Mouse (Mus musculus): Measurements from ENCODE around the gene AC109138.7.
A peak's percentile ranks its signal among the peaks of the same experiment; 100 is the strongest.

Gene AC109138.7

GRCm38 (mm10) chr19:4217140-4217539, 3.0 kb downstream of the AC109138.7 start:
- DNase-seq (ENCODE audit: low read depth, low spot score): no peak

- DNase-seq (ENCODE audit: low read depth, low spot score): no peak
Measured at GRCm38 (mm10) chr19:4217855-4218254, 3.7 kb downstream of the AC109138.7 start.

GRCm38 (mm10) chr19:4218293-4218692, 4.1 kb downstream of the AC109138.7 start:
- DNase-seq (ENCODE audit: low read depth, low spot score): no peak

- no peak for DNase-seq (ENCODE audit: low read depth, low spot score)
Measured at GRCm38 (mm10) chr19:4218784-4219183, 4.6 kb downstream of the AC109138.7 start.

- DNase-seq (ENCODE audit: low read depth, low spot score): no peak
Measured at GRCm38 (mm10) chr19:4219943-4220342, 5.8 kb downstream of the AC109138.7 start.

GRCm38 (mm10) chr19:4220416-4220815, 6.3 kb downstream of the AC109138.7 start:
- DNase-seq (ENCODE audit: low read depth, low spot score): no peak

- no peak for DNase-seq (ENCODE audit: low read depth, low spot score)
Measured at GRCm38 (mm10) chr19:4220957-4221743, 7.0 kb downstream of the AC109138.7 start.

- no peak for DNase-seq (ENCODE audit: low read depth, low spot score)
Measured at GRCm38 (mm10) chr19:4222165-4222564, 8.0 kb downstream of the AC109138.7 start.

- DNase-seq (ENCODE audit: low read depth, low spot score): no peak
Measured at GRCm38 (mm10) chr19:4226779-4227178, 12.6 kb downstream of the AC109138.7 start.

GRCm38 (mm10) chr19:4227446-4227845, 13.3 kb downstream of the AC109138.7 start:
- no peak for DNase-seq (ENCODE audit: low read depth, low spot score)

- DNase-seq (ENCODE audit: low read depth, low spot score): no peak
Measured at GRCm38 (mm10) chr19:4227894-4228678, 13.9 kb downstream of the AC109138.7 start.

GRCm38 (mm10) chr19:4228891-4229290, 14.7 kb downstream of the AC109138.7 start:
- DNase-seq (ENCODE audit: low read depth, low spot score): no peak

GRCm38 (mm10) chr19:4229451-4230076, 15.4 kb downstream of the AC109138.7 start:
- DNase-seq (ENCODE audit: low read depth, low spot score): no peak

GRCm38 (mm10) chr19:4230415-4230814, 16.3 kb downstream of the AC109138.7 start:
- DNase-seq (ENCODE audit: low read depth, low spot score): no peak

- peak; percentile 99 for DNase-seq (ENCODE audit: low read depth, low spot score)
Measured at GRCm38 (mm10) chr19:4231253-4232185, 17.4 kb downstream of the AC109138.7 start, which contains the start of gene Pold4. Gene Pold4, plus strand, starts transcription at chr19:4231899.

- DNase-seq (ENCODE audit: low read depth, low spot score): no peak
Measured at GRCm38 (mm10) chr19:4232186-4232572, 18.0 kb downstream of the AC109138.7 start.

- DNase-seq (ENCODE audit: low read depth, low spot score): no peak
Measured at GRCm38 (mm10) chr19:4232651-4233050, 18.5 kb downstream of the AC109138.7 start.

- DNase-seq (ENCODE audit: low read depth, low spot score): no peak
Measured at GRCm38 (mm10) chr19:4234548-4234947, 20.4 kb downstream of the AC109138.7 start.

GRCm38 (mm10) chr19:4240247-4240668, 26.1 kb downstream of the AC109138.7 start:
- DNase-seq (ENCODE audit: low read depth, low spot score): no peak

GRCm38 (mm10) chr19:4242416-4242815, 28.3 kb downstream of the AC109138.7 start:
- no peak for DNase-seq (ENCODE audit: low read depth, low spot score)

- DNase-seq (ENCODE audit: low read depth, low spot score): no peak
Measured at GRCm38 (mm10) chr19:4244775-4245174, 30.6 kb downstream of the AC109138.7 start.
